Mouse (Mus musculus) limb, embryonic 14.5 days (tissue): ENCODE measurements at regions not wholly inside any gene's neighbourhood (a gene's known extent, or its start where the extent isn't known, plus 50 kb on each side); places are given as distances from the start of the nearest gene placed in this dataset.
"Not testable (repeated sequence)": the region's sequence is repeated elsewhere in the genome, so short reads cannot be mapped to it uniquely, and the experiment has no call there.

Experiments
- ATAC-seq: fragments of 200-750 bp; cut with Nextera tagmentation; 2 replicates; pipeline ENCODE4 v1.8.0; 2017; ENCODE audit warnings: low read depth, moderate number of reproducible peaks, moderate TSS enrichment; ENCODE audit not compliant: low FRiP score
- DNase-seq: peaks from one replicate; pipeline ENCODE4 v3.0.0-alpha.2; 2015; ENCODE audit warnings: low spot score
- H3K27ac ChIP-seq: fragments of 300-500 bp; sonication (generic); replicated peaks from 2 replicates; pipeline ENCODE4 v1.5.1; 2014; ENCODE audit warnings: low read depth, mild to moderate bottlenecking, low read length, moderate library complexity, mixed read lengths
- H3K27me3 ChIP-seq: fragments of 300-500 bp; sonication (generic); 2 replicates; pipeline ENCODE4 v1.6.1; 2014; ENCODE audit warnings: low read length, mixed read lengths; ENCODE audit not compliant: control insufficient read depth, insufficient read depth
- H3K36me3 ChIP-seq: fragments of 300-500 bp; sonication (generic); 2 replicates; pipeline ENCODE4 v1.6.1; 2014; ENCODE audit warnings: mild to moderate bottlenecking, low read length, moderate library complexity, mixed read lengths; ENCODE audit not compliant: control insufficient read depth, insufficient read depth
- H3K4me1 ChIP-seq: fragments of 300-500 bp; sonication (generic); 2 replicates; pipeline ENCODE4 v1.6.1; 2014; ENCODE audit warnings: antibody characterized with exemption, low read length, mixed read lengths; ENCODE audit not compliant: control insufficient read depth, insufficient read depth
- H3K4me2 ChIP-seq: fragments of 300-500 bp; sonication (generic); replicated peaks from 2 replicates; pipeline ENCODE4 v1.6.1; 2014; ENCODE audit warnings: low read depth, mild to moderate bottlenecking, low read length, moderate library complexity; ENCODE audit not compliant: severe bottlenecking
- H3K4me3 ChIP-seq: fragments of 300-500 bp; sonication (generic); replicated peaks from 2 replicates; pipeline ENCODE4 v1.5.1; 2014; ENCODE audit warnings: low read length
- H3K9ac ChIP-seq: fragments of 300-500 bp; sonication (generic); 2 replicates; pipeline ENCODE4 v1.6.1; 2014; ENCODE audit warnings: mild to moderate bottlenecking, low read depth, low read length, moderate library complexity; ENCODE audit not compliant: severe bottlenecking
- H3K9me3 ChIP-seq: fragments of 300-500 bp; sonication (generic); 2 replicates; pipeline ENCODE4 v1.6.1; 2016; ENCODE audit warnings: low read length; ENCODE audit not compliant: control insufficient read depth
- POLR2A ChIP-seq: fragments of 200-500 bp; IDR thresholded peaks from 2 replicates; pipeline ENCODE4 v1.8.0; 2012; ENCODE audit warnings: inconsistent platforms, mild to moderate bottlenecking, moderate library complexity, borderline replicate concordance; ENCODE audit not compliant: insufficient read depth, insufficient read length; ENCODE audit errors: extremely low read depth
- WGBS: fragments of 180-500 bp; shearing (Covaris S2); extraction: QIAGEN DNeasy Blood & Tissue Kit; methylation state at CpG from one replicate; pipeline ENCODE4 v1.1.7; 2014; 5-methylcytosine and 5-hydroxymethylcytosine counted together

GRCm38 (mm10) chr5:91767886-91768285 lies 195.0 kb downstream of the Rchy1 start:
- H3K4me1 ChIP-seq: peaks cover 13% of the 10 kb centered on the region; the same call in 1 of the 2 replicates
- WGBS: 60% methylated on average over 7 of the region's 7 CpGs

GRCm38 (mm10) chr5:91767060-91767459 lies 195.8 kb downstream of the Rchy1 start:
- Histone ChIP-seq H3K27me3 (no peaks in the 10 kb centered on the region), H3K9me3 (no peaks in the 10 kb centered on the region), H3K4me3 (no peak overlapping the region), H3K4me2 (no peak overlapping the region), H3K36me3 (no peaks in the 10 kb centered on the region), H3K9ac (no peak overlapping the region), H3K4me1 (peaks cover 18% of the 10 kb centered on the region), H3K27ac (no peak overlapping the region)
- WGBS: 45% methylated on average over 10 of the region's 10 CpGs
- TF ChIP-seq POLR2A: no peak
- DNase-seq (no peak), ATAC-seq (no peak)

More at GRCm38 (mm10) chr5:91767886-91768285, 195.0 kb downstream of the Rchy1 start:
- Histone ChIP-seq H3K27ac (no peak overlapping the region), H3K27me3 (no peaks in the 10 kb centered on the region), H3K4me3 (no peak overlapping the region), H3K9me3 (no peaks in the 10 kb centered on the region), H3K36me3 (no peaks in the 10 kb centered on the region), H3K9ac (no peak overlapping the region), H3K4me2 (no peak overlapping the region)
- no peak for TF ChIP-seq POLR2A
- DNase-seq (no peak), ATAC-seq (no peak)

GRCm38 (mm10) chr5:91764621-91765020 lies 198.2 kb downstream of the Rchy1 start:
- Histone ChIP-seq H3K4me3 (no peak overlapping the region), H3K9ac (no peak overlapping the region), H3K9me3 (no peaks in the 10 kb centered on the region), H3K27ac (no peak overlapping the region), H3K36me3 (no peaks in the 10 kb centered on the region), H3K4me1 (peaks cover 19% of the 10 kb centered on the region), H3K27me3 (no peaks in the 10 kb centered on the region), H3K4me2 (no peak overlapping the region)
- ATAC-seq (no peak), DNase-seq (no peak)
- WGBS: 31% methylated on average over 10 of the region's 10 CpGs
- TF ChIP-seq POLR2A: no peak

DNA sequence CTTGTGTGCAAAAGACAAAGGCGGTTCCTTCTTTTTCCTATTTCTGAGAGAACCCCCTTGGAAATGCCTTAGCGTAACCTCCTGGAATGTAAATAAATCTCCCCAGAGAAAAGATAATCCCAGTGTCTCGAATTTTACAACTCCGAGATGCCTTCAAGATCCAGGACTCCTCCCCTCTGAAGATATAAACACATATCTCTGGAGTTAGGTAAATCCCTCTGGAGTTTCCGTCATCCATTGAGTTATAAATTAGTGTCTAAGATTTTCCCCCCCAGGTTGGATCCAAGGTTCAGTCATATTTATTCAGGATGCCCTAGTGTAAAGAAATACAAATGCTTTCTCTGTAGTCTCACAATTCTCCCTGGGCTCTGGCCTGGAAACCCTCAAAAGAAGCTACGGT lies 200.3 kb downstream of the Rchy1 start:
- Histone ChIP-seq H3K27me3 (no peaks in the 10 kb centered on the region), H3K4me2 (no peak overlapping the region), H3K9ac (no peak overlapping the region), H3K27ac (no peak overlapping the region), H3K4me3 (no peak overlapping the region), H3K9me3 (no peaks in the 10 kb centered on the region), H3K36me3 (no peaks in the 10 kb centered on the region), H3K4me1 (peaks cover 19% of the 10 kb centered on the region)
- no peak for ATAC-seq
- no peak for TF ChIP-seq POLR2A
- peak; percentile 22 for DNase-seq
- 56% methylated on average over 6 of the region's 6 CpGs for WGBS

DNA sequence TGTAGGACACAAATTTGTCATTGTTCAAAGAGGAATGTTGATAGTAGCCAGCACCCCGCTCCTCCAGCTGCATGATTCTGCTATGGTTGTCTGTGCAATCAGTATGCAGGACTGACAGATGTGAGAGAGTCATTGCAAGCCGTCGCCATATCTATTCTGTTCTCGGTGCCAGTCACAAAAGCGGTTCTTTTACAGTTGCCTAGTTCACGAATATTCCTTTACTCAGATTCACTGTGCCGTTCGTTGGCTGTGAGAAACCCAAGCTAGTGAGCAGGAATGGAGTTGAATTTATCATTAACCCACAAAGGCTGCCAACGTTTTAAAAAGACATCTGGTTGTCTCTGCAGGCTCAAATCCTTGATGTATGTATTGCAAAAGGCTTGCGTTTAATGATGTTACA lies 206.9 kb downstream of the Rchy1 start:
- no peak for DNase-seq

GRCm38 (mm10) chr5:91752846-91753245 lies 210.0 kb downstream of the Rchy1 start:
- not testable (repeated sequence) for H3K27me3 ChIP-seq, H3K4me3 ChIP-seq, ATAC-seq, DNase-seq, H3K9me3 ChIP-seq, H3K36me3 ChIP-seq, H3K9ac ChIP-seq, H3K4me2 ChIP-seq, H3K4me1 ChIP-seq, H3K27ac ChIP-seq
- WGBS: 88% methylated on average over 17 of the region's 17 CpGs

More for the DNA sequence above, 206.9 kb downstream of the Rchy1 start:
- no peaks in the 10 kb centered on the region for H3K4me1 ChIP-seq
- no peak for TF ChIP-seq POLR2A
- WGBS: 74% methylated on average over 10 of the region's 10 CpGs
- no peak overlapping the region for H3K4me2 ChIP-seq
- H3K9me3 ChIP-seq: no peaks in the 10 kb centered on the region
- H3K27me3 ChIP-seq: no peaks in the 10 kb centered on the region
- no peaks in the 10 kb centered on the region for H3K36me3 ChIP-seq
- no peak overlapping the region for H3K4me3 ChIP-seq
- no peak for ATAC-seq
- H3K27ac ChIP-seq: no peak overlapping the region
- H3K9ac ChIP-seq: no peak overlapping the region
